Mouse (Mus musculus) embryonic fibroblast, embryonic 13.5 days (primary cell): ENCODE data around the gene Hmbs. TPM values are rescaled to one million over a fixed set of nuclear protein-coding genes. Genes with fewer than 3 reads are reported as not detected.
"Not testable (repeated sequence)": the region's sequence is repeated elsewhere in the genome, so short reads cannot be mapped to it uniquely, and the experiment has no call there.

Experiments
- H3K27ac ChIP-seq: 2 replicates; pipeline ENCODE4 v1.5.1; 2012; ENCODE audit warnings: low read length, control low read depth, inconsistent platforms; ENCODE audit not compliant: insufficient read depth
- H3K4me1 ChIP-seq: 2 replicates; pipeline ENCODE4 v1.6.1; 2011; ENCODE audit warnings: low read length; ENCODE audit not compliant: control insufficient read depth, insufficient read depth
- H3K4me3 ChIP-seq: 2 replicates; pipeline ENCODE4 v1.5.1; 2011; ENCODE audit warnings: mild to moderate bottlenecking, control low read depth, low read length; ENCODE audit not compliant: insufficient read depth
- CTCF ChIP-seq: IDR thresholded peaks from 2 replicates; pipeline ENCODE4 v1.5.1; 2011; ENCODE audit warnings: mild to moderate bottlenecking, control low read depth, low read length, moderate library complexity, borderline replicate concordance; ENCODE audit not compliant: insufficient read depth
- POLR2A ChIP-seq: IDR thresholded peaks from 2 replicates; pipeline ENCODE4 v1.6.1; 2011; ENCODE audit warnings: low read depth, mild to moderate bottlenecking, control low read depth, low read length, moderate library complexity
- polyA plus RNA-seq: library from polyadenylated mRNA; stranded (reverse); fragments of >200 nt; gene quantifications from 2 replicates; pipeline ENCODE4 v1.2.4, GENCODE M21; 2011; ENCODE audit warnings: low read depth; ENCODE audit not compliant: missing spikeins, insufficient read length

Gene Hmbs
- polyA plus RNA-seq, 1 experiment: 51.9 TPM

- H3K4me3 ChIP-seq: peak overlapping the region; percentile 50
- H3K27ac ChIP-seq, H3K4me1 ChIP-seq: not testable (repeated sequence)
- TF ChIP-seq POLR2A: peak; percentile 18; the same call in 1 of the 2 replicates
Measured at GRCm38 (mm10) chr9:44336513-44336912, 7.5 kb downstream of the Hmbs start.

- TF ChIP-seq POLR2A (no peak), CTCF (no peak)
- peak overlapping the region; percentile 69 for H3K4me3 ChIP-seq
Measured at GRCm38 (mm10) chr9:44336093-44336406, 8.0 kb downstream of the Hmbs start.

GRCm38 (mm10) chr9:44335331-44336092, 8.5 kb downstream of the Hmbs start:
- TF ChIP-seq CTCF (no peak), POLR2A (peak; percentile 40; the same call in 1 of the 2 replicates)
- Histone ChIP-seq H3K27ac (peak overlapping the region; percentile 41), H3K4me3 (peak overlapping the region; percentile 69), H3K4me1 (no peaks in the 10 kb centered on the region; the same call in 1 of the 2 replicates)

More at GRCm38 (mm10) chr9:44336093-44336406, 8.0 kb downstream of the Hmbs start:
- no peaks in the 10 kb centered on the region; the same call in 1 of the 2 replicates for H3K4me1 ChIP-seq
- H3K27ac ChIP-seq: peak overlapping the region; percentile 41

- Histone ChIP-seq H3K4me1 (no peaks in the 10 kb centered on the region; the same call in 1 of the 2 replicates), H3K4me3 (peak within 1 kb of the TSS; percentile 69), H3K27ac (peak within 1 kb of the TSS; percentile 41)
- TF ChIP-seq CTCF: peak; percentile 40; the same call in 1 of the 2 replicates
- peak; percentile 100 for TF ChIP-seq POLR2A
Measured at GRCm38 (mm10) chr9:44334396-44335330, 9.4 kb downstream of the Hmbs start, which contains the start of gene H2afx. Gene H2afx (plus strand): TSS chr9:44334694.

GRCm38 (mm10) chr9:44332918-44333638, 10.9 kb downstream of the Hmbs start:
- H3K4me3 ChIP-seq: no peak overlapping the region
- no peaks in the 10 kb centered on the region; the same call in 1 of the 2 replicates for H3K4me1 ChIP-seq
- no peak overlapping the region for H3K27ac ChIP-seq
- TF ChIP-seq POLR2A: no peak
- TF ChIP-seq CTCF: no peak

- Histone ChIP-seq H3K4me1 (no peaks in the 10 kb centered on the region), H3K27ac (no peak overlapping the region), H3K4me3 (no peak overlapping the region)
- TF ChIP-seq CTCF: no peak
Measured at GRCm38 (mm10) chr9:44330736-44331135, 13.3 kb downstream of the Hmbs start.

- H3K4me3 ChIP-seq: peak overlapping the region; percentile 80
- H3K4me1 ChIP-seq: no peaks in the 10 kb centered on the region
- no peak for TF ChIP-seq CTCF
- TF ChIP-seq POLR2A: no peak
- no peak overlapping the region for H3K27ac ChIP-seq
Measured at GRCm38 (mm10) chr9:44327926-44328325, 16.1 kb downstream of the Hmbs start.

GRCm38 (mm10) chr9:44327064-44327711, 16.8 kb downstream of the Hmbs start:
- H3K27ac ChIP-seq: peak overlapping the region; percentile 80
- TF ChIP-seq CTCF (no peak), POLR2A (peak; percentile 41; the same call in 1 of the 2 replicates)
- peak overlapping the region; percentile 80 for H3K4me3 ChIP-seq
- H3K4me1 ChIP-seq: no peaks in the 10 kb centered on the region

GRCm38 (mm10) chr9:44326371-44327063, 17.5 kb downstream of the Hmbs start:
- no peaks in the 10 kb centered on the region for H3K4me1 ChIP-seq
- no peak for TF ChIP-seq CTCF
- TF ChIP-seq POLR2A: peak; percentile 69
- peak overlapping the region; percentile 80 for H3K27ac ChIP-seq
- peak overlapping the region; percentile 80 for H3K4me3 ChIP-seq
